Mouse (Mus musculus) limb, embryonic 14.5 days (tissue): ENCODE results near the gene Wipf3. TPM values are rescaled to one million over a fixed set of nuclear protein-coding genes. Genes with fewer than 3 reads are reported as not detected.

Experiments used
- ATAC-seq: fragments of 200-750 bp; cut with Nextera tagmentation; 2 replicates; pipeline ENCODE4 v1.8.0; 2017; ENCODE audit warnings: low read depth, moderate number of reproducible peaks, moderate TSS enrichment; ENCODE audit not compliant: low FRiP score
- DNase-seq: peaks from one replicate; pipeline ENCODE4 v3.0.0-alpha.2; 2015; ENCODE audit warnings: low spot score
- H3K27ac ChIP-seq: fragments of 300-500 bp; sonication (generic); replicated peaks from 2 replicates; pipeline ENCODE4 v1.5.1; 2014; ENCODE audit warnings: low read depth, mild to moderate bottlenecking, low read length, moderate library complexity, mixed read lengths
- H3K27me3 ChIP-seq: fragments of 300-500 bp; sonication (generic); 2 replicates; pipeline ENCODE4 v1.6.1; 2014; ENCODE audit warnings: low read length, mixed read lengths; ENCODE audit not compliant: control insufficient read depth, insufficient read depth
- H3K36me3 ChIP-seq: fragments of 300-500 bp; sonication (generic); 2 replicates; pipeline ENCODE4 v1.6.1; 2014; ENCODE audit warnings: mild to moderate bottlenecking, low read length, moderate library complexity, mixed read lengths; ENCODE audit not compliant: control insufficient read depth, insufficient read depth
- H3K4me1 ChIP-seq: fragments of 300-500 bp; sonication (generic); 2 replicates; pipeline ENCODE4 v1.6.1; 2014; ENCODE audit warnings: antibody characterized with exemption, low read length, mixed read lengths; ENCODE audit not compliant: control insufficient read depth, insufficient read depth
- H3K4me2 ChIP-seq: fragments of 300-500 bp; sonication (generic); replicated peaks from 2 replicates; pipeline ENCODE4 v1.6.1; 2014; ENCODE audit warnings: low read depth, mild to moderate bottlenecking, low read length, moderate library complexity; ENCODE audit not compliant: severe bottlenecking
- H3K4me3 ChIP-seq: fragments of 300-500 bp; sonication (generic); replicated peaks from 2 replicates; pipeline ENCODE4 v1.5.1; 2014; ENCODE audit warnings: low read length
- H3K9ac ChIP-seq: fragments of 300-500 bp; sonication (generic); 2 replicates; pipeline ENCODE4 v1.6.1; 2014; ENCODE audit warnings: mild to moderate bottlenecking, low read depth, low read length, moderate library complexity; ENCODE audit not compliant: severe bottlenecking
- H3K9me3 ChIP-seq: fragments of 300-500 bp; sonication (generic); 2 replicates; pipeline ENCODE4 v1.6.1; 2016; ENCODE audit warnings: low read length; ENCODE audit not compliant: control insufficient read depth
- POLR2A ChIP-seq: fragments of 200-500 bp; IDR thresholded peaks from 2 replicates; pipeline ENCODE4 v1.8.0; 2012; ENCODE audit warnings: inconsistent platforms, mild to moderate bottlenecking, moderate library complexity, borderline replicate concordance; ENCODE audit not compliant: insufficient read depth, insufficient read length; ENCODE audit errors: extremely low read depth
- WGBS: fragments of 180-500 bp; shearing (Covaris S2); extraction: QIAGEN DNeasy Blood & Tissue Kit; methylation state at CpG from one replicate; pipeline ENCODE4 v1.1.7; 2014; 5-methylcytosine and 5-hydroxymethylcytosine counted together
- polyA plus RNA-seq, 2 experiments: library from polyadenylated mRNA; depleted of rRNA in 1 of 2; stranded (reverse) in 1 of 2; unstranded in 1 of 2; fragments of >200 nt; fragmentation: Nextera tagmentation in 1 of 2; extraction: Ambion mirVana in 1 of 2; gene quantifications; 2 replicates each; pipeline versions ENCODE4 v1.2.1 to v1.2.3; 2012 to 2014

Gene Wipf3
- polyA plus RNA-seq, 2 experiments = 1.8 to 5.6 TPM

DNA sequence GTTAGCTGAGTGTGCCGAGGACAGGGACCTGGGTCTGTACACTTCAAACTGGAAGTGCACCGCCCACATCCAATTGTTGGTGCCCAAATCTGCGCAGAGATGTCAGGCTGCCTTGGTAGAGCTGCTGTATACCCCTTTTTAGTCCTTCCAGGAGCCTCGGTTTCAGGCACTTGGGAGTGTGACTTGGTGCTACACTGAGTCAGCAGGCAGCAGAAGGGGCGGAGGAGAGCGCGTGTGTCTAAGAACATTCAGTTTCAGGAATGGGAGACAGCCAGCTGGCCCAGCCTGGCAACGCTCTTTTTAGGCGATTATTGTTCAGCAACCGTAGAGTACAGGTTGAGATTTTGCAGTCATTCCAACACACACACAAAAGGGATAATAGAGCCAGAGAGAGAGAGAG is 2.4 kb downstream of the Wipf3 start:
- H3K27me3 ChIP-seq = peaks cover 31% of the 10 kb centered on the region; the same call in 1 of the 2 replicates
- TF ChIP-seq POLR2A = no peak
- no peak overlapping the region for H3K4me3 ChIP-seq
- 76% methylated on average over 10 of the region's 10 CpGs for WGBS
- no peak overlapping the region for H3K27ac ChIP-seq
- H3K36me3 ChIP-seq = no peaks in the 10 kb centered on the region
- no peaks in the 10 kb centered on the region for H3K9me3 ChIP-seq
- H3K9ac ChIP-seq = no peak overlapping the region
- ATAC-seq (no peak), DNase-seq (no peak)
- H3K4me1 ChIP-seq = peaks cover 14% of the 10 kb centered on the region; the same call in 1 of the 2 replicates
- H3K4me2 ChIP-seq = no peak overlapping the region

DNA sequence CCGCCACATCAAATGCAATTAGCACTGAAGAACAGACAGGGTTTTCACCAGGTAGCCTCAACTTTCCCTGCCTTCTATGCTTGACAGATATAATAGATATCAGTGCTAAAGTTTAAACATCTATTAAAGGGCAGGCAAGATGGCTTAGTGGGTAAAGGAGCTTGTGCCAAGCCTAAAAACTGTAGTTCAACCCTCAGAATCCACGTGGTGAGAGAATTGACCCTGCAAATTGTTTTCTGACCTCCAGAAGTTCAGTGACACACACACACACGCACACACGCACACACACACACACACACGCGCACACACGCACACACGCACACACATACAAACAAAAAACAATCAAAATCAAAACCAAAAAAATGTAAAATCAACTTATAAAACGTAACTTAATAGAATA is 2.8 kb downstream of the Wipf3 start:
- WGBS = 88% methylated on average over 9 of the region's 9 CpGs
- Histone ChIP-seq H3K9ac (no peak overlapping the region), H3K27ac (no peak overlapping the region), H3K36me3 (no peaks in the 10 kb centered on the region), H3K4me3 (no peak overlapping the region), H3K4me1 (peaks cover 14% of the 10 kb centered on the region; the same call in 1 of the 2 replicates), H3K27me3 (peaks cover 31% of the 10 kb centered on the region; the same call in 1 of the 2 replicates), H3K9me3 (no peaks in the 10 kb centered on the region), H3K4me2 (no peak overlapping the region)
- ATAC-seq = no peak
- no peak for DNase-seq
- TF ChIP-seq POLR2A = no peak

DNA sequence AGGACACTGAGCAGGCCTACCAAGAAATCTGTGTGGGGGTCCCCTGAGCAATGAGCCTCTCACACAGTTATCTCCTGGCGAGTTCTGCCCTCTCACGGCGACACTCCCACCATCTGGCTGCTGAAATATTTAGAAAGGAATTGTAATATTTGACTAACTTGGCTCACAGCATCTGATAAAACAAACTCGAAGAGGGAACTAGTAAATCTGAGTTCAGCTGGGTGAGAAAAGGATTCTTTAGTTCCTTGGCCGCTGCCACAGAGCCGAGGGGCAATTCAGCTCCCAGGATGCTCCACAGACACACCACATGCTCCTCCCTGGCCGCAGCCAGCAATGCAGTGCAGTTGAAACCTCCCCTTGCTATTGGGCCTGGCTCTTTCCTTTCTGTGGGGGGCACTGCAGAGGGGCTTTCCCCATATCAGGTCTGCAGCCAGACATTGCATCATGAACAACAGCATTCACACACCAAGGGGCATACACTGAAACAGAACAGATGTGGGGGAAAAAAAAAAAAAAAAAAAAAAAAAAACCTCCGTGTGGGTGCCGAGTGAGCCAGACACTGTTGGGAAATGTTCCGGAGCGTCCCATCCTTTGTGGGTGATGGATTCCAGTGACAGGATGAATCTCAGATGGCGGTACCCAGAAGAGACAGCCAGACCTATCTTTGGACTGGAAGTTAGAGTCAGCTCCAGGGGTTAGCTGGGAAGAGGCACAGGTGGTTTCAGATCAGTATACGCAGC is 3.6 kb downstream of the Wipf3 start:
- Histone ChIP-seq H3K4me3 (no peak overlapping the region), H3K9ac (no peak overlapping the region), H3K27ac (no peak overlapping the region), H3K4me2 (no peak overlapping the region), H3K36me3 (no peaks in the 10 kb centered on the region), H3K4me1 (peaks cover 14% of the 10 kb centered on the region; the same call in 1 of the 2 replicates), H3K27me3 (peaks cover 28% of the 10 kb centered on the region; the same call in 1 of the 2 replicates), H3K9me3 (no peaks in the 10 kb centered on the region)
- no peak for DNase-seq
- ATAC-seq = no peak
- 53% methylated on average over 13 of the region's 13 CpGs for WGBS
- TF ChIP-seq POLR2A = no peak

DNA sequence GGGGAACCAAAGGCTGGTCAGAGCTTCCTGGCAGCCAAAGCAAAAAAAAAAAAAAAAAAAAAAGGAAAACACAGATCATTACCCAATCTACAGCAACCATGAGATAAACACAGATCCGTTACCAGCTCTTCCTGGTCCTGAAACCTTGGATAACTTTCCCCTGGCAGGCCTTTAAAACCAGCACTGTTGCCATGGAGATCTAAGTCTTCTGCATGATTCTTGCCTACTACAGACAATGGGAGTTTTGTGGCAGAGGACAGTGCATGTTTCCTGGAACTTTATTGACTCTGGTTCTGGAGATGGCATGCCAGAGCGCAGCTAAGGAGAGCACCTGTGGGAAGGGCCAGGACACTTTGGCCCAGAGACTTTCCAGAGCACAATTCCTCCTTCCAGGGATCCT is 4.8 kb downstream of the Wipf3 start:
- Histone ChIP-seq H3K4me1 (peaks cover 9% of the 10 kb centered on the region; the same call in 1 of the 2 replicates), H3K4me3 (no peak overlapping the region), H3K27me3 (peaks cover 19% of the 10 kb centered on the region; the same call in 1 of the 2 replicates), H3K27ac (no peak overlapping the region), H3K36me3 (no peaks in the 10 kb centered on the region), H3K4me2 (no peak overlapping the region), H3K9me3 (no peaks in the 10 kb centered on the region), H3K9ac (no peak overlapping the region)
- no peak for TF ChIP-seq POLR2A
- no peak for DNase-seq
- no peak for ATAC-seq
- 80% methylated on average over 2 of the region's 2 CpGs for WGBS

DNA sequence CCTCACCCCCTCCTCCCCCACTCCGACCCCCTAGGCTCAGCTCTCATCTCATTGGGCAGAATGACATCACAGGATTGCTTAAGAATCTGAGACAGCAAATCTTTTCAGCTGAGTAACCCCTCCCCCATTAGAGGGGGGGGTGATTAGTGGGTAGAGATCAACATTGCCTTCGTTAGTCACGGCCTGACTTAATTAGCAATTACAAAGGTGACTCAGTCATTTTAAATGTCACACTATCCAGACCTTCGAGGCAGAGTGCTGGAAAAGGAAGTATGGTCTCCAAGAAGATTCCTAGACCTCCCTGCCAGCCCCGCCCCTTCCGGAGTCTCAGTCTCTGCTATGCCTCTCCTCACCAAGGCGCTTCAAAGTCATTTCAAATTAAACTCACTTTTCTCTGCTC is 6.3 kb downstream of the Wipf3 start:
- no peaks in the 10 kb centered on the region for H3K9me3 ChIP-seq
- DNase-seq (no peak), ATAC-seq (no peak)
- no peak for TF ChIP-seq POLR2A
- H3K4me2 ChIP-seq = no peak overlapping the region
- H3K9ac ChIP-seq = no peak overlapping the region
- no peak overlapping the region for H3K27ac ChIP-seq
- no peak overlapping the region for H3K4me3 ChIP-seq
- H3K36me3 ChIP-seq = no peaks in the 10 kb centered on the region
- WGBS = 45% methylated on average over 7 of the region's 7 CpGs
- 0 out of 2 replicates have a peak, but pooled peaks cover 6% of the 10 kb centered on the region for H3K4me1 ChIP-seq
- peaks cover 6% of the 10 kb centered on the region; the same call in 1 of the 2 replicates for H3K27me3 ChIP-seq

DNA sequence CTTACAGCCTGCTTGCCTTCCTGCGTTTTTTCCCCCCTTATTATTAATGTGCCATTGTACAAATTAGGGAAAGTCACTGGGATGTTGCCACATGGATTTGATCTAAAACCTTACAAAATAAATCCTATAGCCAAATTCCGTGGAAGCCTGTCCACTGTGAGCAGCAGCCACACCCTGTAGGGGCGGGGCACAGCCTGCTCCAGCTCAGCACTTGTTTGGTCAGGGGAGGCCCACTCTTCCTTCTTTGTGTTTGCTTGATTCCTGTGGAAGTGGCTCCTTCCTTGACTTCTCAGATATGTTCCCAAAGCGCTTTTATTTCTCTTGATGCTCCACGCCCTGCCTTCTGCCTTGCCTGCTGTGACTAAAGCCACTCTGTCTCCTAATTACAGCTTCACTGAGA is 6.9 kb downstream of the Wipf3 start:
- Histone ChIP-seq H3K9ac (no peak overlapping the region), H3K27me3 (no peaks in the 10 kb centered on the region), H3K36me3 (no peaks in the 10 kb centered on the region), H3K9me3 (no peaks in the 10 kb centered on the region), H3K4me3 (no peak overlapping the region), H3K4me1 (0 out of 2 replicates have a peak, but pooled peaks cover 6% of the 10 kb centered on the region), H3K4me2 (no peak overlapping the region), H3K27ac (no peak overlapping the region)
- DNase-seq = no peak
- WGBS = 66% methylated on average over 5 of the region's 5 CpGs
- TF ChIP-seq POLR2A = no peak
- no peak for ATAC-seq
